Mouse (Mus musculus) heart, postnatal 0 days (tissue): Measurements from ENCODE around the gene Skida1.

Experiments used
- CTCF ChIP-seq: IDR thresholded peaks from 2 replicates; pipeline ENCODE4 v1.5.1; 2016; ENCODE audit warnings: antibody characterized with exemption, control low read depth, low read depth
- EP300 ChIP-seq: IDR thresholded peaks from 2 replicates; pipeline ENCODE4 v1.6.1; 2016; ENCODE audit warnings: antibody characterized with exemption, low read depth

DNA sequence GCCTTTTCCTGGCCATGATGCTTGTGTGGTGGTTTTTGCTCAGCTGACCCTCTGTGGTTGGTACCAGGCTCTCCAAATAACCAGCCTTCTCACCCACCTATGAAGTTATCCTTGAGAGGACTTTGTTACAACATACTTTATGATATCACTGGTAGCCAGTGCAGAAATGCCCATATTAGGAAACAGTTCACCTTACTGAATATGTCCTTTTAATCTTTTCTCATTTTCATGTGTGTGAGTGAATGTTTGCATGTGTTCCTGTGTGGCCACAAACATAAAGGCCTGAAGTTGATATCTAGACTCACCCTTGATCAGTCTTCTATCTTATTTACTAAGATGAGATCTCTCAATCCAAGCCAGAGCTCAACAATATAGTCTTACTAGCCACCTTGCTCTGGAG is 52.0 kb downstream of the Skida1 start, which contains the start of gene H2al2a:
- no peak for TF ChIP-seq CTCF
- TF ChIP-seq EP300 = no peak
